11 mouse cellular contexts compared by ENCODE assay signal in genomic region chr8:123046706-123047105, GRCm38 (mm10).
"Had no signal": no experiment of that assay in that cellular context is flagged by ENCODE, and none has a peak within 500 bp of the region (broad histone marks: within the 10 kb centered on the region; RNA-seq: fewer than 3 reads in every experiment).

No protein-coding gene starts in this region.

- DNase-seq: left cerebral cortex, postnatal 4 days; lung, embryonic 14.5 days; lung, postnatal 14 days; right cerebral cortex, postnatal 14 days; thymus, postnatal 4 days had no signal

- H3K27ac ChIP-seq: hindbrain, embryonic 15.5 days; limb, embryonic 13.5 days; macrophage; midbrain, embryonic 12.5 days had no signal

- H3K9me3 ChIP-seq: hindbrain, embryonic 15.5 days; limb, embryonic 13.5 days; megakaryocyte, embryonic 14.5 days; midbrain, embryonic 12.5 days had no signal

- H3K9ac ChIP-seq: hindbrain, embryonic 15.5 days; lung, embryonic 14.5 days; midbrain, embryonic 12.5 days had no signal

- H3K36me3 ChIP-seq: hindbrain, embryonic 15.5 days had no signal

- H3K4me3 ChIP-seq: hindbrain, embryonic 15.5 days; limb, embryonic 13.5 days; megakaryocyte, embryonic 14.5 days; midbrain, embryonic 12.5 days had no signal

- H3K27me3 ChIP-seq: hindbrain, embryonic 15.5 days; limb, embryonic 13.5 days; megakaryocyte, embryonic 14.5 days; midbrain, embryonic 12.5 days had no signal

- H3K4me2 ChIP-seq: hindbrain, embryonic 15.5 days; limb, embryonic 13.5 days; liver, embryonic 11.5 days; lung, embryonic 14.5 days; midbrain, embryonic 12.5 days had no signal
